Mouse (Mus musculus) hindbrain, postnatal 0 days (tissue): ENCODE results near the gene Gm8906. TPM values are rescaled to one million over a fixed set of nuclear protein-coding genes. Genes with fewer than 3 reads are reported as not detected.
"Not testable (repeated sequence)": the region's sequence is repeated elsewhere in the genome, so short reads cannot be mapped to it uniquely, and the experiment has no call there.

Experiments
- ATAC-seq: fragments of 200-750 bp; cut with Nextera tagmentation; 2 replicates; pipeline ENCODE4 v1.8.0; 2017; ENCODE audit warnings: mild to moderate bottlenecking, moderate TSS enrichment, moderate library complexity
- DNase-seq: peaks from one replicate; pipeline ENCODE4 v3.0.0-alpha.2; 2015; ENCODE audit warnings: low spot score
- H3K27ac ChIP-seq: fragments of 300-500 bp; sonication (generic); 2 replicates; pipeline ENCODE4 v1.5.1; 2014; ENCODE audit warnings: mild to moderate bottlenecking
- H3K27me3 ChIP-seq: fragments of 300-500 bp; sonication (generic); 2 replicates; pipeline ENCODE4 v1.6.1; 2014; ENCODE audit warnings: low read length, mixed read lengths; ENCODE audit not compliant: insufficient read depth
- H3K36me3 ChIP-seq: fragments of 300-500 bp; sonication (generic); 2 replicates; pipeline ENCODE4 v1.6.1; 2014; ENCODE audit warnings: low read length, mixed read lengths; ENCODE audit not compliant: insufficient read depth
- H3K4me1 ChIP-seq: fragments of 300-500 bp; sonication (generic); 2 replicates; pipeline ENCODE4 v1.6.1; 2014; ENCODE audit warnings: antibody characterized with exemption, low read length, mixed read lengths; ENCODE audit not compliant: insufficient read depth
- H3K4me2 ChIP-seq: fragments of 300-500 bp; sonication (generic); 2 replicates; pipeline ENCODE4 v1.6.1; 2014; ENCODE audit warnings: low read depth, mild to moderate bottlenecking, low read length, moderate library complexity, mixed read lengths
- H3K4me3 ChIP-seq: fragments of 300-500 bp; sonication (generic); 2 replicates; pipeline ENCODE4 v1.5.1; 2014; ENCODE audit warnings: low read length
- H3K9ac ChIP-seq: fragments of 300-500 bp; sonication (generic); replicated peaks from 2 replicates; pipeline ENCODE4 v1.6.1; 2014; ENCODE audit warnings: mild to moderate bottlenecking, low read length, moderate library complexity, mixed read lengths
- H3K9me3 ChIP-seq: fragments of 300-500 bp; sonication (generic); 2 replicates; pipeline ENCODE4 v1.6.1; 2016; ENCODE audit warnings: low read length, mixed read lengths
- WGBS: fragments of 180-500 bp; shearing (Covaris S2); extraction: QIAGEN DNeasy Blood & Tissue Kit; methylation state at CpG from one replicate; pipeline ENCODE4 v1.1.7; 2014; 5-methylcytosine and 5-hydroxymethylcytosine counted together
- polyA plus RNA-seq: library from polyadenylated mRNA; unstranded; fragments of >200 nt; fragmentation: Nextera tagmentation; extraction: Ambion mirVana; gene quantifications from 2 replicates; pipeline ENCODE4 v1.2.1, GENCODE M21; 2015
- total RNA-seq: library from RNA; depleted of rRNA; stranded (reverse); fragments of >200 nt; gene quantifications from 2 replicates; pipeline ENCODE4 v1.2.3, GENCODE M21; 2014; rRNA removed

Gm8906 gene
- not detected in 2 replicates for total RNA-seq
- not detected in 2 replicates for polyA plus RNA-seq

DNA sequence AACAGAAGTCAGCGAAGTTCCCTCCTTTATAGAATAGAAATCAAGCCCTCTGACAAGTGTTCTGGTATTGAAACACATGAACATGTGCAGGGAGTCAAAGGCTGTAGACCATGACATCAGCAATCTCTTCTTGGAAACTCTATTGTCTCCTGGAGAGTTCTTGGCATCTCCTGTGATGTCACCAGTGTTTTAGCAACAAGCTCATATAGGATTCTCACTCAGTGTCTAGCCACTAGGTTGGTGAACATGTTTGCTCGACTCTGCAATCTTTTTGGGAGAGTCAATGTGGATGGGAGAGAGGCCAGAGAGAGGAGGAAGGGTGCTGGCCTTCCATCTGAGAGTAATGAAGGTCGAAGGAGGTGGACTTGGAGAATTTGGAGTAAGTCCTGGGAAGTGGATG is at the start of gene Gm8906:
Gene Gm8906 (plus strand): TSS at position 301 of the 400 bp plus-strand sequence.
- not testable (repeated sequence) for H3K27ac ChIP-seq, H3K36me3 ChIP-seq, H3K4me1 ChIP-seq, H3K4me2 ChIP-seq, H3K4me3 ChIP-seq, ATAC-seq, H3K9me3 ChIP-seq, H3K27me3 ChIP-seq, H3K9ac ChIP-seq, DNase-seq
- 38% methylated on average over 2 of the region's 3 CpGs for WGBS

Other genes with a start within 250 kb of the Gm8906 start
- not detected in 2 replicates for gene Gm8890, start 246.7 kb upstream of the Gm8906 start, total RNA-seq
- gene Gm8890, start 246.7 kb upstream of the Gm8906 start, polyA plus RNA-seq, result not detected in 2 replicates
- not detected in 2 replicates for gene Speer1, start 161.2 kb upstream of the Gm8906 start, total RNA-seq
- not detected in 2 replicates for gene Speer1, start 161.2 kb upstream of the Gm8906 start, polyA plus RNA-seq
- gene Gm8897, start 86.3 kb upstream of the Gm8906 start, total RNA-seq, result not detected in 2 replicates
- not detected in 2 replicates for gene Gm8897, start 86.3 kb upstream of the Gm8906 start, polyA plus RNA-seq
- gene Gm6460, start 92.2 kb downstream of the Gm8906 start, total RNA-seq, result not detected in 2 replicates
- gene Gm6460, start 92.2 kb downstream of the Gm8906 start, polyA plus RNA-seq, result not detected in 2 replicates
- not detected in 2 replicates for gene Gm8922, start 179.3 kb downstream of the Gm8906 start, total RNA-seq
- not detected in 2 replicates for gene Gm8922, start 179.3 kb downstream of the Gm8906 start, polyA plus RNA-seq